Mouse (Mus musculus) kidney, adult 18-20 months (tissue): ENCODE results near the gene Fam222b.
"Not testable (repeated sequence)": the region's sequence is repeated elsewhere in the genome, so short reads cannot be mapped to it uniquely, and the experiment has no call there.

Experiments used
- DNase-seq: peaks from one replicate; pipeline ENCODE4 v3.0.0; 2021

Gene Fam222b

GRCm38 (mm10) chr11:78094504-78095143, at the start of gene Fam222b:
Gene Fam222b, plus strand, starts transcription at chr11:78094660.
- peak; percentile 91 for DNase-seq

GRCm38 (mm10) chr11:78044758-78045251, 49.7 kb upstream of the Fam222b start:
- DNase-seq = peak; percentile 91

GRCm38 (mm10) chr11:78048637-78049036, 45.8 kb upstream of the Fam222b start:
- not testable (repeated sequence) for DNase-seq

GRCm38 (mm10) chr11:78053078-78053477, 41.4 kb upstream of the Fam222b start:
- DNase-seq = no peak

DNA sequence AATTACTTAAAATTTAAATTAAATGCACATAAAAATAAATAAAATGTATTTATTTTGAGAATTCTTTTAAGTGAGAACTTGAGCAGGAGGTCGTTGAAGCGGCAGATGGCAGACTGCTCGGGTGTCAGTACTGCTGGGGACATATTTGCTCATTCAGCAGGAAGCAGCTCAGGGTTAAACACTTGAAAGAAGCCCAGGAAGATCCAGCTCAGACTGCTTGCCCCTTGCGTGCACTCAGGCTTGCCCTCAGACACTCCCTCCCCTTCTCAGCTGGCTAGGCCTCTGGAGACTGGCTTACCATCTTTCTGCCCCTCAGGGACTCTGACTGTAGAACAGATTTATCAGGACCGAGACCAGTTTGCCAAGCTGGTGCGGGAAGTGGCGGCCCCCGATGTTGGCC, 37.5 kb upstream of the Fam222b start:
- no peak for DNase-seq

DNA sequence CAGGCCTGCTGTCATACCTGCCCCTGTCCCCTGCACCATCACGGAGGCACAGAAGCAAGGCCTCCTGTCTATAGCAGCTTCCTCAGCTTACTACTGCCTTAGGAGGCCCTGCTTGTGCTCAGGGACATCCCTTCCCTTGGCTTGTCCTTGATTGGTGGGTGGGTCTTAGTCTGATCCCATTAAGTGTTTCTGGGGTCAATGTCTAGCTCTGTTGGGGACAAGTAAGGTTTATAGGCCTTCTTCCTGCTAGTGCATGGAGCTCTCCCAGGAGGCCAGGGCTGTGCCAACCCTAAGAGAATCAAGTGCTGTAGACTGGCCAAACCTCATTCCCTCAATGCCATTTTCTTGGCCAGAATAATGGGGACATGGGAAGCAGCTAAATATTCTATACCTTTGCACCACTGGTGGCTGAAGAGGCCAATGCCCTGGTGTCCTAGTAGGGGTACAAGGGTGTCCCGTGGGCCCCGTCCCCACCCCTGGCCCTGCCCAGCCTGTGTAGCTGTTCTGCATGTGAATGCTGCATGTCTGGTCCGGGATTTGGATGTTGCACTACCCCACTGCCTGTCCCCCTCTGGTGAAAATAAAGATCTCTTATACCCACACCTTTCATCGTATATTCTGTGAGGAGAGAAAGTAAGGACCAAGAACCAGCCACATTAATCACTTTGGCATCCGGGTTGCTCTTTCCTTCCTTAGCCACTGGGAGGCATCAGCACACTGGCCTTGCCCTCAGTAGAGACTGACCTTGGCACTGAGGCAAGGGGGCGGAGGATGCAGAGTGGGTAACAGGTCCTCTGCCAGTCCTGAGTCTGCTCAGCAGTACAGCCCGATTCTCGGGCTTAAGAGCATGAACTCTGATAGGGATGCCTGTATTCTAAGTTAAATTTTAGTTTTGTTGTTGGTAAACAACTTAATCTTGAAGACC, 34.4 kb upstream of the Fam222b start:
- DNase-seq = peak; percentile 79

DNA sequence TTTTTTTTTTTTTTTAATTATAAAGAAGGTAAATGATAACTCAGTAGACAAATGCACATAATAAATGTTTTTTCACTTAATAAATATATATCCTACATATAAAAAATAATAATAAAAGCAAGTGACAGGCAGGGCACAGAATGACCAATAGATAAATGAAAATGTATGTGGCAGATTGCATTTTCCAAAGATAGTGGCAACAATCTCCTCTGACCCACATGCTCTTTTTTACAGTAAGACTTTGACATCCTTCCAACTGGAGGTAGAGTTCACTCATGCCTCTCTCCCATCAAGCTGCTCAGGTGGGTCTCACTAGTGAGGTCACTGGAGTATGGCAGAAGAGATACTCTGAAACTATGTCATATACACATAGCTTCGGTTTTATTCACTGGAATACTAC, 31.9 kb upstream of the Fam222b start:
- no peak for DNase-seq

GRCm38 (mm10) chr11:78065906-78066305, 28.6 kb upstream of the Fam222b start:
- no peak for DNase-seq

DNA sequence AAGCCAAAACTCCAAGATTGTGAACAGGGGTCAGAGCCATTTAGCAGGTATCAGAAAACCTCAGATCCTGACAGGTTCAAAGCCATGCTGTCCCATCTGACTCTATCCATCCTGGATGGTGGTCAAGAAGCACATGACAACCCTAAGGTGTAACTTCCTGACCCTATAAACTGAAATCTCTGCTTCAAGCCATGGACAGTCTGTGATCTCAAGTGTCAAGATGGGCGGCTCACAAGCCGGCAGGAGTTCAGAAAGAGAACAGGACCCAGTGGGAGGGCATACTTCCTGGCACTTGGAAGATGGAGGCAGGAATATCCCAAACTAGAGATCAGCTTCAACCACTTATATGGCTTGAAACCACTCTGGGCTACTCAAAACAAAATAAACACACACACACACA, 27.8 kb upstream of the Fam222b start:
- no peak for DNase-seq

DNA sequence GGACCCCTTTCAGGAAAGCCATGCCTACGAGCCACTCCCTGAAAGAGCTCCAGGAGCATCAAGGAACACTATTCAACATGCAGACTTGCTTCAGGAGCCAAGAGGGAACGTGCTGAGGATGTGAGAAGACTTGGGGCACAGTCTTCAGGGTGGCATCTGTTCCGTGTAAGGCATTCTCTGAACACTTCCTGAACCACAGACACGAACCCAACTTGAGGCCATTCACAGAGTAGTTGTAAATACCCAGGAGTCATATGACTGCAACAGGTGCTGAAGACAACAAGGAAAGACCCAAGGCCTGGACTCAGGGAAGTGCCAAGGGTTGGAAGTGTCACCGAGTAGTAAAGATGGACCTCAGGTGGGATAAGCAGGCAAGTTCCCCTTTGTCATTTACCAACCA, 26.9 kb upstream of the Fam222b start:
- DNase-seq = no peak

DNA sequence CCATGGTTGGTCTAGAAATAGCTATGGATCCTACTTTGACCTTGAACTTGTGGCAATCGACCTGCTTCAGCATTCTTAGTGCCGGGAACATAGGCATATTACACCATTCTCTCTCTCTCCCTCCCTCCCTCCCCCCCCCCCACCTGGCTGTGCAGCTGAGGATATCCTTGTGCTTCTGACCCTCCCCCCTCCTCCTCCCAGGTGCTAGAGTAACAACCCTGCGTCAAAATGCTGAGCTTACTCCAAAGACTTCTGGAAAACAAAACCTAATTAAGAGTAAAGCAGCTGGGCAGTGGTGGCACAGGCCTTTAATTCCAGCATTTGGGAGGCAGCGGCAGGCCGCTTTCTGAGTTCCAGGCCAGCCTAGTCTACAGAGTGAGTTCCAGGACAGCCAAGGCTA, 25.3 kb upstream of the Fam222b start:
- no peak for DNase-seq

DNA sequence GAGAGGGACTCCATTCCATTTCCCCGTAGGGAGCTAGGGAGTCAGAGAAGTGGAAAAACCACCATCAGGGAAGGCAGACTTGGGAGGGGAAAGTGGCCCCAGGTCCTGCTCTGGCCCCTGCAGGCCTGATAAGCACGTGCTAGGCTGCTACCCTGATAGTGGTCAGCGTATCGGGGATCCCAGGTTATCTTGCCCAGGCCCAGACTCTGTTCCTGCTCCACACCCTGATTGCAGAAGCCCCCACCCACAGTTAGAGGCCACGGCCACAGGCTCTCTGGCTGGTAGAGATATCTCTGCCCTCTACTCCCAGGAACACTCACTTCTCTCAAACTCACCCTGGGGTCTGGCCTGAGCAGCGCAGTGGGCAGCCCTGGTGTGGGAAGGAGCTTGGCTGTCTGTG, 24.8 kb upstream of the Fam222b start:
- DNase-seq = no peak

- DNase-seq = no peak
Observed at GRCm38 (mm10) chr11:78071938-78072337, 22.5 kb upstream of the Fam222b start.

DNA sequence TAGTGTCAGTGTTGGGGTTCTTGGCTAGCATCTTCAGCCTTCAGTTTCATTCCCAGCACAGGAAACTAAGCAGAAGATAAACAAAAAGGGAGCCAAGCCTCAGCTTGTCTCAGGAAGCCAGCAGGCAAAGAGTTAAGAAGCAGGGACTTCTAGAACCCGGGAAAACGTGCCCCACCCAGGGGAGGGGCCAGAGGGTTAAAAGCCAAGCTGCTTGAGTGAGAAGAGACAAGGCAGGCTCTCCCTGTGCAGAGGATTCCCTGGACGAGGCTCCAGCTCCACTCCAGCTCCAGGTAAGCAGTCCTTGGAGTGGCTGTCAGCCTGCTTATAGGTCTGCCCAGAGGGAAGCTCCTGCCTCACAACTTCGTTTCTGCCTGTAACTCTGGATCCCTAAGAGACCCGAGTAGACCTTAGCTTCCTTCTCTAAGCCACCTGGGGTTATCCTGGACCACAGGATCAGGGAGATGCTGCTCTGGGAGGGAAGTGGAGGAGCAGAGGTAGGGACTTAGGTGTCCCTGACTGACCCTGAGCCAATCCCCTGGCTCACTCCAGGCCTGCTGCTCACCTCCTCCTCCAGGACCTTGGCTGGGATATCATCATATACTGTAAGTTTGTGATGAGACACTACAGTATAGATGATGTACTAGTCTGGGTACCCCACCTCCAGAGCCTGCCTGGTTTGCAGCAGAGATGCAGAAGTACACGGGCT, 21.9 kb upstream of the Fam222b start:
- no peak for DNase-seq

DNA sequence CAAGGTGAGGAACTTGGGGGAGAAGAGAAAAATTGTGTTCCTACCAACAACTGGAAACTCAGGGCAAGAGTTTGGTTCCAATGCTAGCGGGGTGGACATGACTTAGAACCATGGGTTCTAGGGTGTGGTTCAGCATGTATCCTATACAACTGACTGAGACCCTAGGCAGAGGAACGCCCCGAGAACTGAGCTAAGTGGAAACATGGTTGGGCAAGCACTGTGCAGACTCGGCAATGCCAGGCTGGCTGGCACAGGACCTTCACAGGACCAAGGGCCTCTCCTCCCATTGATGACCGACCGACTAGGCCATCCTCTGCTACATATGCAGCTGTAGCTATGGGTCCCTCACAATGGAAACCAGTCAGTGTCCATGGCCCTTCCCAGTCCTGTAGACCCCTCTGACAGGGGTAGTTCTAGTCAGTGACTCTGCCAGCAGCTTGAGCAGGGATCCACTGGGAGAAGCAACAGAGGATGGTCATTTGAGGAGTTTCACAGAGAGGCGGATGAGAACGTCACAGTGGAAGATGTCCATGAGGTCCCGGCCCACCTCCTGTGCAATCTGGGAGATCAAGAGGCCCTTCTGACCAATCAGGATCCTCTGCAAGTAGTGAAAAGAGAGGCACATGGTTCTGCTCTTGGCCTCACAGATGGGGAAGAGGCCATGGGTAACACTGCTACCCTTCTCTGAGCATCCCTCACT, 20.7 kb upstream of the Fam222b start:
- no peak for DNase-seq

- no peak for DNase-seq
Observed at GRCm38 (mm10) chr11:78074277-78074652, 20.2 kb upstream of the Fam222b start.

- no peak for DNase-seq
Observed at GRCm38 (mm10) chr11:78074666-78075065, 19.8 kb upstream of the Fam222b start.

- peak; percentile 87 for DNase-seq
Observed at GRCm38 (mm10) chr11:78079961-78080921, 14.2 kb upstream of the Fam222b start, which contains the start of gene Eral1. Gene Eral1, minus strand, starts transcription at chr11:78080383.

DNA sequence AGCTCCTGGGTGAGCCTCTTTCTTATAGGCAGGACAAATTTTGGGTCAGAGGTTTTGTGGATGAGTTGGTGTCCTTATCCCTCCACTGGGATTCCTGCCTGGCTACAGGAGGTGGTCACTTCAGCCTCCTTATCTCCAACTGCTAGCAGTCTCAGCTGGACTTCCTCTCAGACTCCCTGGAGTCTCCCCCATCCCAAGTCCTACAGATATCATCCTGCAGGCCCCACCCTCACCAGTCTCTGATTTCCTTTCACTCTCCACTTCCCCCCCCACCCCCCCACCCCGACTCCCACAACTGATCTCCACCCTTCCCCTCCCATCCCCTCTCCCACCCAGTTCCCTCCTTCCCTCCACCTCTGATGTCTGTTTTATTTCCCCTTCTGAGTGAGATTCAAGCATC, 10.9 kb upstream of the Fam222b start:
- no peak for DNase-seq

- no peak for DNase-seq
Observed at GRCm38 (mm10) chr11:78086925-78087479, 7.5 kb upstream of the Fam222b start.

- DNase-seq = no peak
Observed at GRCm38 (mm10) chr11:78087756-78088281, 6.6 kb upstream of the Fam222b start.
